Mouse (Mus musculus) fat pad, adult 2 months (tissue): ENCODE results near the gene Emc3.

ENCODE experiments used
- DNase-seq: peaks from one replicate; pipeline ENCODE4 v3.0.0-alpha.2; 2011; ENCODE audit warnings: low read depth, low spot score; ENCODE audit errors: extremely low read depth

Gene Emc3

DNA sequence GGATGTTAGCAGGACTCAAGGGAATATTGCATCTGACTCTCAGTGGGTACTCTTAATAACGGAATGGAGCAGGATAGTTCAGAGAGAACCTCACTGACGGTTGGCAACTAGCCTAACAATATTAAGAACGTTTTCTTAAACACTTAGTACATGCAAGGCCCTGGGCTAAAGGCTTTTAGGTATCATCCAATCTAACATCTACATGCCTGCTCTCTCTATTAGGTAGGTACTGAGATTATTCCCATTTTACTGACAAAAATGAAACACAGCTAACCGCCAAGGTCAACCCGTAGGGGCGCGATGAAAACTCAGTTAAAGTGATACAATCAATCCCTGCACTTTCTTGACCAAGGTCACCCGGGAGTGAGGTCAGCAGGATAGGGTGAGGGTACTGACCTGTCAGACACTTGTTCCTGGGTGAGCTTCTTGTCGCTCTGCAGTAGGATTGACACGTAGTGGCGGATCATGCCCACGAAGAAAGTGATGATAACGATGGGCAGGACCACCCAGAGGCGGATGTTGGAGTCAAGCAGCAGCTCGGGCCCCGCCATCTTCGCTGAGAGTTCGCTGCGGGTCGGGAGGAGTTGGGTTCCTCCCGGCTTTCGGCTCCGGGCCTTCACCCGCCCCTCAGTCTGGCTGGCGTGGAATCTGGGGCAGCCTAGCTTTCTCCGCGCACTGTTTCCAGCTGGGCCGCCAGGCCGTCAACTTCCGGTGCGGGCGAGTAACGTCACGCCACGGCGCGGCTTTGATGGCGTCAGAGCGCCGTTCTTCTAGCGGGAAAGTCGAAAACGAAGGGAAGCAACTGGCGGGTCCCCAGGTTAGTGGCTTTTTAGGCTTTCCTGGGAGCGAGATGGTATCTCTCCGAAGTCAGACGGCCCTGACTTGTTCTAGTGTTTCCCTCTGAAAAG, at the start of gene Emc3, which contains the start of gene Fancd2:
Gene Emc3, minus strand, starts transcription at position 721 of the 908 bp plus-strand sequence.
Gene Fancd2, plus strand, starts transcription at position 751 of the 908 bp plus-strand sequence.
- DNase-seq, result no peak

DNA sequence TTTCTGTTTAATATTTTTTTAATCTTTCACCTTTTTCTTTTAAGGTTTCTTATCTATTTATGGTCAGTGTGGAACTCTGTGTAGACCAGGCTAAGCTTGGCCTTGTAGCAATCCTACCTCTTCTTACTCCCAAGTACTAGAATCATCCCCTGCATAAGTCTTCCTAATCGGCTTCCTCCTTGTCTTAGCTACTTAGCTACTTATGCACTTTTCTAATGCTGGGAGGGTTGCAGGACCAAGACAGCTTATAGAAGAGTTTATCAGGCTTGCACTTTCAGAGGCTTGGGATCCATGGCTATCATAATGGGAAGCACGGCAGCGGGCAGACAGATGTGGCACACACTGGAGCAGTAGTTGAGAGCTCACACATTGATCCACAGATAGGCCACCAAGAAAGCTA, 47.9 kb upstream of the Emc3 start:
- no peak for DNase-seq

DNA sequence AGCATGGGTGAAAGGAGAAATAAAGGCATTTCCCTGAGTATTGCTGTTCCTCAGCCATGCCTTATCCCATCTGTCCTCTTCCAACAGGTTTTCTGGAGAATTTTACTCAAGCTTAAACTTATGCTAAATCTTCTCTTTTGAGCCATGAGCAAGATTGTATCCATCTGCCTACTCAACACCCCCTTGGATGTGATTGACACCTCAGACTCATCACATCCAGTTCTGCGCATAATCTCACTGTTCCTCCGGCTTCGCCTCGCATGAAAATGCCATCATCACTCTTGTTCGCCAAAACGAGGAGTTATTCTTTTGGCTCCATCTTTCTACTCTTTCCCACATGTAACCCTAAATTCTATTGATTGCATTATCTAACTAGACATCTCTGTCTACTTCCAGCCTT, 44.6 kb upstream of the Emc3 start:
- DNase-seq, result no peak

DNA sequence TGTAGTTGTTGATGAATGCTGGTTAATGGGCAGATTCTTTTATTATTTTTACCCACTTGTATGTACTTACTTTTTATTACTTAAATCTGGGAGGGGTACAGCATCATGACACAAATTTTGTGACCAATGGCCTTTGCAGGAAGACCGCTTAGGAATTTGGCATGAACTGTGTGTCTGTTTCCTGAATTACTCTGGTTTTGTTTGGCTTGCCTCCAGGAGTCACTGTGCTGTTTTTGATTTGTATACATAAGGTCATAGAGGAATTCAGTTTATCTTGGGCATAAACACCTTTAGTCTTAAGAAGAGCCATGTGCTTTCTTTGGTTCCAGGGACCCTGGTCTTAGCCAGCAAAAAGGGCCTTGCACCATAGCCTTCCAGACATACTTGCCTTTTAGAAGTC, 33.1 kb upstream of the Emc3 start:
- no peak for DNase-seq

DNA sequence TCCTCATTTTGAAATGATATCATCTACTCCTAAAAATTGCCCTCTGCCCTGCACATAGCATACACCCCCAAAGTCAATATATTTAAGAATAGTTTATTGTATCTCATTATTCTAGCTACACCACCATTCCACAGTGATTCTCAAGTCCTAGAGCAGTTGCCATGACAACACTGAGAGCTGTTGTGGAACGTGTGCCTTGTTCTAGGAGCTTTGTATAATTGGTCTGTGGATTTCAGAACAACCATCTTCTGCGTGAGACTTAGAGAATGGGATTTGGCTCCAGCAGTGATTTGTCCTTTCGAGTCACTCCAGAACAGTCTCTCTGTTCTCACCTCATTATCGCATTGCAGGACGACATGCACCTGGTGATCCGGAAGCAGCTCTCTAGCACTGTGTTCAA, 28.3 kb upstream of the Emc3 start:
- no peak for DNase-seq

DNA sequence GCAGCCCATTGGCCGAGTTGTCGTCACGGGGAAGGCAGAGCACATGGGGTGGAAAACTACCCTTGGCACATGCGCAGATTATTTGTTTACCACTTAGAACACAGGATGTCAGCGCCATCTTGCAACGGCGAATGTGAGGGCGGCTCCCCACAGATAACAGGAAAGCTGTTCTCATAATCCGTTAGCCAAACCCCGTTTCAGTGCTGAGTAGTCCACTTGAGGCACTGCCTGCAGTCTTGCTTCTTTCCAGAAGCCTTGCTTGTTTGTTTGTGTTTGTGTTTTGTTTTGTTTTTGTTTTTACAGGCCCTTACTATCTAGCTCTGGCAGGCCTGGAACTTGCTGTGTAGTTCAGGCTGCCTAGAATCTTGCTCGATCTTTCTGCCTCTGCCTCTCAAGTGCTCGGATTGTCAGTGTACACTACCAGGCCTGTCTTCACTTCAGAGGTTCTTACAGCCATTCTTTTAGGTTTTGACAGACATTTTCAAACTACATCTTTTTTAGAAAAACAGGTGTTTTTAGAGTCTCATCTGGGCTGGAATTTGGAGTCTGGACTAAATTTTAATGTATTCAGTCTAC, 12.5 kb upstream of the Emc3 start:
- DNase-seq, result no peak

DNA sequence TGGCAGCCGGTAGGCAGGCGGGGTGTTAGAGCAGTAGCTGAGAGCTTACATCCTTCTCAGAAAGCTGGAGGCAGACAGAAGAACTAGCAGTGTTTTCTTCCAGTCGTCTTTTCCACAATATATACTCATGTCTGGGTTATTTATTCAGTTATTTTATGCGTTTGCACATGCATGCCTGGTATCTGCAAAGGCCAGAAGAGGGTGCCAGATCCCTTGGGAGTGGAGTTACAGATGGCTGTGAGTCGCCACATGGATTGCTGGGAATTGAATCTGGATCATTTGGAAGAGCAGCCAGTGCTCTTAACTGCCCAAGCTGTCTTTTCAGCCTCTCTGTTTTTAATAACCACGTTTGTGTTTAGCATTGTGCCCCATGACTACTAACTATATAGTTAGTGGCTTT, 10.2 kb upstream of the Emc3 start:
- DNase-seq, result no peak

DNA sequence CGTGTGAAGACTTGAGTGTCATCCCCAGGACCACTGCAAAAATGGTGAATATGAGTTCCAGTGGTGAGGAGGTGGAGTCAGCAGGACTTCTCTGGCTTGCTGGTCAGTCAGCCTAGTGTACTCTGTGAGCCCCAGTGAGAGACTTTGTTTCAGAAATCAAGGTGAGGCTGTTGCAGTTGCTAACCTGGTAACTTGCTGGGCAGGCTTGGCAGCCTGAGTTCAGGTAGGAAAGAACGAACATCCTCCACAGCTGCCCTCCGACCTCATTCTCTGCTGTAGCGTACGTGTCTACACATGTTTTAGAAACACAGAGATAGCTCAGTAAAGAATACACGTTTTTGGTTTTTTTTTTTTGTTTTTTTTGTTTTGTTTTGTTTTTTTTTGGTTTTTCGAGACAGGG, 3.4 kb upstream of the Emc3 start:
- DNase-seq, result no peak

DNA sequence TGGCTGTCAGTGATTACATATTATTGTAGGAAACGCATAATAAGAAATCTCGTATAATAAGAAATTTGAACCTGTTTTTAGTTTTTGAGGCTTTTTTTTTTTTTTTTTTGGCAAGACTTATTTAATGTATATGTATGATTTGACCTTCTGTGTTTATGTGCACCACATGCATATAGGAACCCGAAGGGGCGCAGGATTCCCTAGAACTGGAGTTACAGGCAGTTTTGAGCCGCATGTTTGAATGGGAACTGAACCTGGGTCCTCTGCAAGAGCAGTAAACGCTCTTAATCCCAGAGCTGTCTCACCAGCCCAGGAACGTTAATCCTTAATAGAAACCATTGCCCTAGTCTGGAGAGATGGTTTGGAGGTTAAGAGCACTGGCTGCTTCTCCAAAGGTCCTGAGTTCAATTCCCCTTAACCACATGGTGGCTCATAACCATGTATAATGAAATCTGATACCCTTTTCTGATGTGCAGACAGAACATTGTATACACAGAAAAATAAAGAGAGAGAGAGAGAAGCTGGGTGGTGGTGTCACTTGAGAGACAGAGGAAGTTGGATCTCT, 470 bp upstream of the Emc3 start:
- no peak for DNase-seq

DNA sequence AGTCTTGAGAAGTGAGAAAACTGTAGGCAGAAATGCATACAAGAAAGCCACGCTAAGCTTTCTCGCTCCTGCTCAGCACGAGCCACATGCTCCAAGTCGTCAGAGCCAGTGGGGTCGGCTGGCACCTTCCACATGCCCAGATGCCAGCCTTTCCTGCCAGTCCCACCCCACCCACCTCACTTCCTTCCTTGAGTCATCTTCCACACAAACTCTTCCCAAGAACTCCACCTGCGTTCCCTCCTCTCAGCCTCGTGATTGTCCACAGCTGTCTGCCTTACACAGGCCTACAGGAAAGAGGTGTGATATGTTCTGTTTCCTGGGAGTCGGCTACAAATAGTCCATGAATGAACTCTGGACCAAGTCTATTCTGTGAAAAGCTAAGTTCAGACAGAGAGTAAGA, 8.0 kb downstream of the Emc3 start:
- DNase-seq, result no peak

DNA sequence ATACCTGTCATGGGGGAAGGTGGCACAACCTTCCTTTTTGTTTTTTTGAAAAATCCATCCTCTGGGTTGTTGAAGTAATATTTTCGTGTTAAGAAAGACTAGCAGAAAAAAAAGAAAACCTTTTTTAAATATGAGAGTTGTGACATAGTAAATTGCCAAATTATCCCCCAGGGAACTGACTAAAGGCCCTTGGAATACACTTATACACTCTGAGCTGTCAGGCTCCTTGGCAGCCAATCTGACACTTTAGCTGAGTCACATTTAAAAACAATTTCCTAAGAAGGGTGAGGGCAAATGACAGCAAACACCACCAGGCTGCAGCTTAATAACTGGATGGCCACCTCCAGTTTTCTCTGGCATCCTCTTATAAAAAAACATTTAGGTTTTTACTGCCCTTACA, 9.1 kb downstream of the Emc3 start:
- DNase-seq, result peak; percentile 96

DNA sequence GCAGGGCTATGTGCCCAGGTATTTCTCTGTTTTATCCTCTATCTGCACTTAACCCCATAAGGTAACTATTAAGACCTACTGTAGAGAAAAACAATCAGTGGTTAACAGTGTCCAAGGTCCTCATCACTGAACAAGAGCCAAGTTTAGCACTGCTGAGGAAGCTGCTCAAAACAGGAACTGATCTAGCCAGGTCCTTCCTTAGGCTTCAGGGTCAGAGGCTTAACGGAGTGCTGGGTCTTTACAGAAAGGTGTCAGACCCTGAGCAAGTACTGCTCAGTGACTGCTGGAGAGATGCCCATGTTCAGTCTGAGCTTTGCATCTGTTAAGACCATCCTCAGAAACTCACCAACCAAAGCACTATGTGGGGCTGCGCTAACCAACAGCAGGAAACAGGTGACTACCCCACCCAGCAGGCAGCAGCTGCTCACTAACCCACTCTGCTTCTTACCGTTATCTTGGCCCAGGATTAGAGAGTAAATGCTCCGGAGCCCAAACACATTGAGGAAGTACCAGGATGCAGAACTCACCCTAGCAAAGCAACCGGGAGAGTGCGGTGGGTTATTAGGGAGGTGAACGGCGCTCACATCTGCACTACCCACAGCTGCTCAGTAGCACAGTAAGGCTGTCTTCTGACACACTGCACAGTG, 13.9 kb downstream of the Emc3 start:
- no peak for DNase-seq

DNA sequence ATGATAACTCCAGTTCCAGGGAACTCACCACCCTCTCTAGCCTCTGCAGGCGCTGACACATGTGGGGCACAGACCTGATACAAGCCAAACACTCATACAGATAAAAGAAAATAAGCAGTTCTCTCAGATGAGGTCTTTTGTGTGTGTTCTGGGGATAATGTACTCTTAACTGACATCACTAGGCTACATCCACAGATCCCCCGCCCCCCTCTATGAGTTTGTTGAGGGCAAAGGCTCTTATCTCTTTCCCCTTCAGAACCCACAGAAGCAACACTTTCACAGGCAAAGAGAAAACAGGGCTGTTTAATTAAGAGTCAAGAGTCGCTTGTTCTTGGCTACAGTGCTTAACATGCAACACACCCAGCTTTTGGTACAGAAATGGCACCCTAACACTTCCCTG, 16.9 kb downstream of the Emc3 start:
- no peak for DNase-seq

DNA sequence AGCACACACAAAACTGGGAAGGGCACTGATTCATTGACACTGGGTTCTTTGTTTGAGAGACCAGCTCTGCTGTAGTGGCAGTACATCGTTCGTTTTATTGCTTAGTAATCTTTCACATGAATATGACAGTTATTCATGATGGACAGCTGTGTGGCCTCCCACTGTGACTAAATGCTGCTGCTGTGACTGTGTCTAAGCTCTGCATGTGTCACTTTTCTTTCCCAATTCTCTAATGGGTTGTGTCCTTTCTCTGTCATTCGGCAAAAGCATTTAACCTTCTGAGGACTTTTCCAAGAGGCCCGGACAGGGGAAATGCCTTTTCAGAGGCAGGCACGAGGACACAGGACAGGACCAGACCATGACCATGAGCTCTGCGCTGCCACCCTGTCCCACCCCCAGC, 17.5 kb downstream of the Emc3 start:
- no peak for DNase-seq

DNA sequence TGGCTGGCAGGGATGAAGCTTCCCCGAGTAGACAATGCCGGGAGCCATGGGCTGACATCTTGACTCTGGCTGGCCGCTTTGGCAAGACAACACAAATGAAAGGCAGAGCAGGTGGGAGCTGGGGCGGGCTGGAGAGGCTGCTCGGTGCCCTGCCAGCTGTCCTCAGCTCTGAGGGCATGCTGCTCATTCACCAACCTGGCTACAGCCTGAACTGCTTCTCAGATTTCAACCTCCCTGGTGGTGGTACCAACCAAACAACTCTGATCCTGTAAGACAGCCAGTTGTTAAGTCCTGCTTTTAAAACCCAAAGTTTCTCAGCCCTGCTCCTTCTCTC, 22.5 kb downstream of the Emc3 start:
- no peak for DNase-seq

DNA sequence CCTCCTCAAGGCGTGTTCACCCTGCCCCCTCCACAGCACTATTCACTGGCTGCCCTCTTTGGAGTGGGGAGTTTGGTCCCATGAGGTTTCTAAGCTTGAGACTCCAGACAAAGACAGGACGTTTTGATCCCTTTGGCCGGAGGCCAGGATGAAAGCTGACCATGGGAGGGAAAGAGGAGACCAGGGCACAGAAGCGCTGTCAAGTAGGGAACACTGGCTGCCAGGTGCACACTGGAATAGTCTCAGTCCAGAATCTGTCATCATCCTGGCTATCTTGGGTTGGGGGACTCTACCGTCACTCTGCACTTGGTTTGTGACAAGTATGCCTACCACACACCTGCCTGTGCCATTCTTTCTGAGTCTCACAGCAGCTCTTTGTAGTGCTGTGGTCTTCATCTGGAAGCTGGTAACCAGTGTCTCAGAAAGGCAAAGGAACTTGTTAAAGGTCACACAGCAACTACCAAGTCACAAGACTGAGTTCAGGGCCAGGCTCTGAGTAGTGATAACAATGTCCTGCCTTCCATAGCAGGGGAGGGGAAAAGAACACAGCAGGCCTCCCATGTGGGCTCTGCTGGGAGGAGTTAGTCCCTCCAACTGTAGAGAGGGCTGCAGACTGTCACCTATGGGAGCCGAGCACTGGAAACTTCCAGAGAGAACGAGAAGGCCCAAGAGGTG, 23.0 kb downstream of the Emc3 start:
- no peak for DNase-seq

DNA sequence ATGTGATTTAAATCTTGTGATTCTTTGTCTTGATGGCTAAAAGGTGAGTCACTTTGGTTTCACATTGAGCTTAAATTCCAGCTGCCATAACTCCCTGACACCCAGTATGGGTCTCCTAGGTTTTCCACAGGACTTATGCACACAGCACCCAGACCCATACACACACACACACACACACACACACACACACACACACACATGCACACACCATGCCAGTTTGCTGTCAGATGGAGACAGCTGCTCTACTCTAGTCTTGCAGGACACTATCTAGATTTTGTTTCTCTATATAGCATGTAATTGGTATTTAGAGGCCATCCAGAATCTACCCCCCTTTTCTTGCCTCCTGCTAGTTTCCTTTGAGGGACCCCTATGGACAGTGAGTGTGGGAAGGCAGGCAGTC, 24.3 kb downstream of the Emc3 start:
- no peak for DNase-seq

DNA sequence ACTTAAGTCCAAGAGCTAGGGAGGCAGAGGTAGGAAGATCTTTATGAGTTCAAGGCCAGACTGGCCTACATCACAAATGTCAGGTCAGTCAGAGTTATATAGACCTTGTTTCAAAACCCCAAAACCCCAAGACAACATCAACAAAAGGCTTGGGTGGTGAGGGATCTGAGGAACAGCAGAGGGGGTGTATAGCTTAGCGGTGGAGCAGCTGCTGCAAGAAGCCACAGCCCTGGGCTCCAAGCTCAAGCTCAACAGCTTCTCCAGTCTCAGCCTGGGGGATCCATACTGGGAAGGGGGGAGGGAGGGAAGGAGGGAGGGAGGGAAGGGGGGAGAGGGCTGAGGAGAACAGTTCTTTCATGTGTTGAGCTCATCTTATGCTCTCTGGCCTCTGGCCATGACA, 25.8 kb downstream of the Emc3 start:
- DNase-seq, result no peak

DNA sequence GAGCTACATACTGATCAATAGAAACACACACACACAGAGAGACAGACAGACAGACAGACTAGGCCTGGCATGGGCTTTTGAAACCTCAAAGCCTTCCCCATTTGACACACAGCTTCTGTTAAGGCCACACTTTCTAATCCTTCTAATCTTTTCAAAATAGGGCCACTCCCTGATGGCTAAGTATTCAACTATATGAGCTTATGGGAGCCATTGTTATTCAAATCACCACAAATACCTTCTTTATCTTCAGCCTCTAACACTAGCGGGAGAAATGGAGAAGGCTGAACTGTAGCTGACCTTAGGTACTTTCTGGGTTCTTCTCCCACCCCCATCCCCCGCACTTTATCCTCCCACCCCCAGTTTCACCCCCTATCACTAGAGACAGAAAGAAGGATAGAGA, 28.7 kb downstream of the Emc3 start:
- no peak for DNase-seq

DNA sequence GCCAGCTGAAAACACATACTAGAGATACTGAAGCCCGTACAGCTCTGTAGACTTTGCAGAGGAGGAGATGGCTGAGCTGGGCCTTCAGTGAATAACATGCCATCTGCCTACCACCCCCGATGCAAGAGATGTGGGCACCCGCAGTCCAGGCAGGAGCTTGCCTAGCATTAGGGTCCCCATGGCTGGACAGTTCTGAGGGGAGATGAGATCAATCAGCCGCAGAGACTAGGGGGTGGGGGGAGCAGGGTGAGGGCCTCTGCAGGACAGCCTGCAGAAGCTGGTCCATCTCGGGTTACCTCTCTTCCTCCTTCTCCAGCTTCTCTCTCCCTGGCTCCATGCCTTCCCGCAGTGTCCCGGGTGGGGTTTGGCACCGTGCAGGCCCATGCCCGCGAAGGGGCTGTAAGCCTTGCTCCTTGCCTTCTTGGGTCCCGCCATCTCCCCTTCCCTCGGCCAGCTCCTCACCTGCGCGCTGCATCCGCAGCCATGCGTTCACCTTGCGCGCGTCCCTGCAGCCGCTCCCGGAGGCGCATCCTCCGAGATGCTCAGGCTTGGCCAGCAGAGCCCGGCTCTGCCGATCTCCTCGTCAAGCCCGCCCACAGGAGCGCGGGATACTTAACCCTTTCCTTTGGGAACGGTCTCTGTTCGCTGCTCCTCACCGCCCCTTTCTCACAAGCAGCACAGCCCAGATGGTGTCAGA, 29.9 kb downstream of the Emc3 start, which contains the start of gene Prrt3:
Gene Prrt3, minus strand, starts transcription at position 544 of the 697 bp plus-strand sequence.
- DNase-seq, result no peak

DNA sequence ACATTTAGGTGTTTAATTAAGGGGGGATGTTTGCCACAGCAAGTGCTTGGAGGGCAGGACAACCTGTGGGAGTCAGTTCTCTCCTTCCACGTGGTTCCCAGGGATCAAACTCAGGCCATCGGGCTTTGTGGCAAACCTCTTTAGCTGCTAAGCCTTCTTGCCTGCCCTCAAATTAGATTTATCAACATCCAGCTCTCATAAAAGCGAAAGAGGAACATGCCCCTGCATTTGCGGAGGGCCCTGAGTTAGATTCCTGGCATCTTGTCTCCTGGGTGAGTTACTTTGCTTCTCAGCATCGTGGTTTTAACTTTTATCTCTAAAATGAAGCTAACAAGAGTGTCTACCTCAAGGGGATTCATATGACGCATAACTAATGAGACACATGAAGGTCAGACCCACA, 32.1 kb downstream of the Emc3 start:
- DNase-seq, result no peak
